Mouse (Mus musculus) limb, embryonic 10.5 days (tissue): ENCODE measurements around the gene Dennd2a. TPM values are rescaled to one million over a fixed set of nuclear protein-coding genes. Genes with fewer than 3 reads are reported as not detected.

Source experiments
- DNase-seq: peaks from one replicate; pipeline ENCODE4 v3.0.0-alpha.2; 2017; ENCODE audit warnings: low spot score
- H3K27ac ChIP-seq: fragments of 300-500 bp; sonication (generic); 2 replicates; pipeline ENCODE4 v1.5.1; 2016; ENCODE audit warnings: mild to moderate bottlenecking
- H3K27me3 ChIP-seq: fragments of 300-500 bp; sonication (generic); 2 replicates; pipeline ENCODE4 v1.6.1; 2016; ENCODE audit warnings: low read depth, mild to moderate bottlenecking; ENCODE audit not compliant: poor library complexity, severe bottlenecking
- H3K36me3 ChIP-seq: fragments of 300-500 bp; sonication (generic); 2 replicates; pipeline ENCODE4 v1.6.1; 2016; ENCODE audit warnings: mild to moderate bottlenecking, moderate library complexity
- H3K4me1 ChIP-seq: fragments of 300-500 bp; sonication (generic); 2 replicates; pipeline ENCODE4 v1.6.1; 2016
- H3K4me3 ChIP-seq: fragments of 300-500 bp; sonication (generic); 2 replicates; pipeline ENCODE4 v1.5.1; 2016; ENCODE audit warnings: mild to moderate bottlenecking, moderate library complexity
- H3K9me3 ChIP-seq: fragments of 300-500 bp; sonication (generic); replicated peaks from 2 replicates; pipeline ENCODE4 v1.6.1; 2016; ENCODE audit warnings: mild to moderate bottlenecking
- WGBS: fragments of 180-500 bp; shearing (Covaris S2); methylation state at CpG from one replicate; pipeline ENCODE4 v1.1.7; 2016; 5-methylcytosine and 5-hydroxymethylcytosine counted together
- polyA plus RNA-seq: library from polyadenylated mRNA; unstranded; fragments of >200 nt; fragmentation: Nextera tagmentation; extraction: Ambion mirVana; gene quantifications from 2 replicates; pipeline ENCODE4 v1.2.1, GENCODE M21; 2016

The Dennd2a gene
- polyA plus RNA-seq, 1 experiment from 2014 or later: 40.7 TPM

DNA sequence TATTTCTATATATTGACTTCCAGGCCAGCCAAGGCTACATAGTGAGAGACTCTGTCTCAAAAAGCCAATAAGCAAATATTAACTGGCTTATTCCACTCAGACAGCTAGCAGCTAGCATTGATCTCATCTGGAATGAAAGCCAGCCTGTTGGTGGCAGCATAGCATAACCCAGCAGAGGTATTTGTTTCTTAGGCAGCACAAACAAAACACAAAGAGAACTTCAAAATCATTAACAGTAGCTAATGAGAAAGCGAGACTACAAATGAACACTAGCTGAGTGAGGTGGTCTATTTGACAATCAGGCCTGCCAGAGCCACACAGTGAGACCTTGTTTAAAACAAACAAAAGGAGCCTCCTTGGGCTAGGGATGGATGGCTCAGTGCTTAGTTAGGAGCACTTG, 143.6 kb downstream of the Dennd2a start:
- peaks cover 23% of the 10 kb centered on the region for H3K27me3 ChIP-seq
- peaks cover 1% of the 10 kb centered on the region; the same call in 1 of the 2 replicates for H3K4me1 ChIP-seq
- H3K4me3 ChIP-seq: no peak overlapping the region
- H3K27ac ChIP-seq: no peak overlapping the region
- 85% methylated on average over 1 of the region's 1 CpGs for WGBS
- no peaks in the 10 kb centered on the region for H3K36me3 ChIP-seq
- no peaks in the 10 kb centered on the region for H3K9me3 ChIP-seq
- no peak for DNase-seq

Other genes with a start within 250 kb of the Dennd2a start
- 43.1 and 48.9 TPM in 2 replicates for gene Slc37a3, start 180.2 kb downstream of the Dennd2a start, polyA plus RNA-seq
- gene Rab19, start 176.7 kb downstream of the Dennd2a start, polyA plus RNA-seq: 0.28 and 0.49 TPM in 2 replicates
- gene Mkrn1, start 137.4 kb downstream of the Dennd2a start, polyA plus RNA-seq: 28.2 and 35.5 TPM in 2 replicates
- gene Adck2, start 16.0 kb upstream of the Dennd2a start, polyA plus RNA-seq: 17.3 and 25.6 TPM in 2 replicates
- gene Gm42420, start 27.9 kb upstream of the Dennd2a start, polyA plus RNA-seq: 0.79 and 1.7 TPM in 2 replicates
- 290 and 296 TPM in 2 replicates for gene Ndufb2, start 34.7 kb upstream of the Dennd2a start, polyA plus RNA-seq
- 16.0 and 19.9 TPM in 2 replicates for gene Braf, start 167.6 kb upstream of the Dennd2a start, polyA plus RNA-seq